Mouse (Mus musculus) cerebellum, adult 2 months (tissue): ENCODE measurements around the gene Hivep3. TPM values are rescaled to one million over a fixed set of nuclear protein-coding genes. Genes with fewer than 3 reads are reported as not detected.

Source experiments
- DNase-seq, 2 experiments: peaks; one replicate each; pipeline ENCODE4 v3.0.0; 2021
- H3K27ac ChIP-seq: fragments of 200-500 bp; 2 replicates; pipeline ENCODE4 v1.5.1; 2012; ENCODE audit warnings: low read length, control low read depth, inconsistent platforms; ENCODE audit not compliant: insufficient read depth
- H3K27me3 ChIP-seq: fragments of 200-500 bp; 2 replicates; pipeline ENCODE4 v1.6.1; 2012; ENCODE audit warnings: inconsistent platforms, mild to moderate bottlenecking, low read length, moderate library complexity; ENCODE audit not compliant: control insufficient read depth, insufficient read depth
- H3K4me1 ChIP-seq: fragments of 200-500 bp; 2 replicates; pipeline ENCODE4 v1.6.1; 2011; ENCODE audit warnings: low read length; ENCODE audit not compliant: control insufficient read depth, insufficient read depth
- H3K4me3 ChIP-seq: fragments of 200-500 bp; replicated peaks from 2 replicates; pipeline ENCODE3; 2011; ENCODE audit warnings: mild to moderate bottlenecking, low read depth, low read length, control low read depth; ENCODE audit not compliant: insufficient read depth
- CTCF ChIP-seq: fragments of 200-500 bp; IDR thresholded peaks from 2 replicates; pipeline ENCODE4 v1.5.1; 2011; ENCODE audit warnings: low read depth, mild to moderate bottlenecking, control low read depth, low read length, moderate library complexity, borderline replicate concordance; ENCODE audit not compliant: insufficient read depth
- POLR2A ChIP-seq: fragments of 200-500 bp; IDR thresholded peaks from 2 replicates; pipeline ENCODE4 v1.6.1; 2011; ENCODE audit warnings: low read length, control low read depth, borderline replicate concordance; ENCODE audit not compliant: insufficient read depth
- WGBS: fragments of 180-500 bp; shearing (Covaris S2); methylation state at CpG from one replicate; pipeline ENCODE4 v1.1.7; 2018; 5-methylcytosine and 5-hydroxymethylcytosine counted together
- polyA plus RNA-seq: library from polyadenylated mRNA; depleted of rRNA; stranded (reverse); fragments of >200 nt; gene quantifications from 2 replicates; pipeline ENCODE4 v1.2.3, GENCODE M21; 2012

Gene Hivep3
- polyA plus RNA-seq, 1 experiment: 36.8 TPM

DNA sequence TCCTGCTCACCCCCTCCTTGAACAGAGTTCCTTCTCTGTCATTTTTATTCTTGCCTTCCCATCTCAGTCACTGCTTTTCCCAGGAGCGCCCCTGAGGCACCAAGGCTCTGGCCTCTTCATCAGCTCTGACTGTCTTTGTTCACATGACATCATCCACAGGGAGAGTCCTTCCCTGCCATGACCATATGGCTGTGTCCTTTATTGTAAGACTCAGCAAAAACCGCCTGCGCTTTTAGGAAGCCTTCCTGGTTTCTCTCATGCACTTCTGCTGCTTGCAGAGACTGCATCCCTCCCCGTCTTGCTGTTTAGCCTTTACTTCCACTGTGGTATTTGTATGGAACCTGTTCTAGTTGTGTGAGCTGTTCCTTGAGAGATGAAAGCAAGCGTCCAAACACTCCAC is 216.6 kb downstream of the Hivep3 start:
- peak; percentile 71 to 85 for DNase-seq
- Histone ChIP-seq H3K27ac (peak overlapping the region; percentile 39), H3K4me3 (no peak overlapping the region), H3K27me3 (no peaks in the 10 kb centered on the region), H3K4me1 (peaks cover 39% of the 10 kb centered on the region)
- no peak for TF ChIP-seq CTCF
- TF ChIP-seq POLR2A: peak; percentile 29; the same call in 1 of the 2 replicates
- WGBS: 29% methylated on average over 5 of the region's 5 CpGs

DNA sequence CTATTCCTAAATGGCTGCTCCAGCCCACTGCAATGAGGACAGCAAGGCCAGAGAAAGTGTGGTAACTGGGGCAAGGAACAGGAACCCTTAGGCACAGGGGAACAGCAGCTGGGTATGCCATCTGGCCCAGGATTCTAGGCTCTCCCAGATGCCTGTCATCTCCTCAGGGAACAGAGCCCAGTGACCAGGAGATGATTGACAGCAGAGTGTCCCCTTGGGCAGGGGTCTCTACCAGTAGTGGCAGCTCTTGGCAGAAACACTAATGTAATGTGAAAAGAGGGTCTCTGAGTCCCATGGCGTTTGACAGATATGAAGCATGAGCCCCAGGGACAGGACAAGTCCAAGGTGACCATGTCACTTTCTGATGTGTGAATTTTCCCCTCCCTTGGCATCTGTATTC is 217.5 kb downstream of the Hivep3 start:
- Histone ChIP-seq H3K27ac (no peak overlapping the region), H3K27me3 (no peaks in the 10 kb centered on the region), H3K4me3 (no peak overlapping the region), H3K4me1 (peaks cover 39% of the 10 kb centered on the region)
- peak in 1 of 2 experiments; percentile 23 for DNase-seq
- TF ChIP-seq CTCF: no peak
- TF ChIP-seq POLR2A: no peak
- 71% methylated on average over 1 of the region's 1 CpGs for WGBS

DNA sequence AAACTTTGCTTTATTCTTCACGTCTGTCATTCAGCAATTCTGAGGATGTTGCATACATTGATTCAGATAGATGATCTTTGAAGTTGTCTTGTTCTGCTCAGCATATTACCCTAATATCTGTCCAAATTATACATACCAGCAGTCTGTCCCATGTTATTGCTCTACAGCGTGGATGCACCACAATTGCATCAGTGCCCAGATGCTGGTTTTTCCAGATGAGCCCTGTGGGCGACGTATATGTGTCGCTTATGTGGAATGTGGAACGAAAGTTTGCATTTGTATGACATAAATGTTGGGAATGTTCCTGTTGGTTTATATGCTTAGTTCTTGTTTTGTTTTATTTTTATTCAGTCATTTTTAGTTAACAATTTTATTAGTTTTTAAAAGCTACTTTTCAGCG is 221.4 kb downstream of the Hivep3 start:
- no peak for DNase-seq
- Histone ChIP-seq H3K4me3 (no peak overlapping the region), H3K27me3 (no peaks in the 10 kb centered on the region), H3K4me1 (peaks cover 28% of the 10 kb centered on the region), H3K27ac (no peak overlapping the region)
- TF ChIP-seq CTCF (no peak), POLR2A (no peak)
- 96% methylated on average over 7 of the region's 7 CpGs for WGBS

GRCm38 (mm10) chr4:119957970-119958369 is 224.4 kb downstream of the Hivep3 start:
- TF ChIP-seq POLR2A (no peak), CTCF (no peak)
- peak in 1 of 2 experiments; percentile 40 for DNase-seq
- 93% methylated on average over 2 of the region's 2 CpGs for WGBS
- peaks cover 21% of the 10 kb centered on the region for H3K4me1 ChIP-seq
- H3K27me3 ChIP-seq: no peaks in the 10 kb centered on the region
- no peak overlapping the region for H3K4me3 ChIP-seq
- no peak overlapping the region for H3K27ac ChIP-seq

DNA sequence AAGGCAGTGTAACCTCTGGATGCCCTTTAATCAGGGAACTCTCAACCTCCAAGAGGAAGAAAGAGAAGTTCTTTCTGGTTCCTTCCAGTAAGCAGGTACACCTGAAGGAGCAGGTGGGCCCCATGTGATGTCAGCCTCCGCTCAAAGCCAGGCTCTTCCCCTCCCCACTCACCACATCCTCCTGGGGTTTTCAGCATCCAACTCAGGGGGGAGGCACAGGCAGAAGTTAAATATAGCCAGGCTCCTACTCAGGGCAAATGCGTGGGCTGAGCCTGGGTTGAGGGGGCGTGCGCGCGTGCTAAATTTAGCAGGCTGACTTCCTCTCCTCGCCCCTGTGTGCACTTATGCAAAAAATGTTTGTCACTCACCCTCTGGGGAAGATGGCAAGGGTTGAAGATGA is 225.7 kb downstream of the Hivep3 start:
- peaks cover 22% of the 10 kb centered on the region for H3K4me1 ChIP-seq
- H3K27me3 ChIP-seq: no peaks in the 10 kb centered on the region
- 58% methylated on average over 7 of the region's 7 CpGs for WGBS
- DNase-seq: no peak
- TF ChIP-seq CTCF (no peak), POLR2A (no peak)
- H3K27ac ChIP-seq: no peak overlapping the region
- H3K4me3 ChIP-seq: no peak overlapping the region

GRCm38 (mm10) chr4:119959873-119960272 is 226.3 kb downstream of the Hivep3 start:
- H3K4me1 ChIP-seq: peaks cover 23% of the 10 kb centered on the region
- no peaks in the 10 kb centered on the region for H3K27me3 ChIP-seq
- 23% methylated on average over 1 of the region's 1 CpGs for WGBS
- no peak overlapping the region for H3K27ac ChIP-seq
- DNase-seq: no peak
- H3K4me3 ChIP-seq: no peak overlapping the region
- TF ChIP-seq POLR2A: no peak
- no peak for TF ChIP-seq CTCF

GRCm38 (mm10) chr4:119960523-119960922 is 226.9 kb downstream of the Hivep3 start:
- WGBS: 95% methylated on average over 6 of the region's 6 CpGs
- no peak overlapping the region for H3K27ac ChIP-seq
- H3K4me3 ChIP-seq: no peak overlapping the region
- TF ChIP-seq POLR2A (no peak), CTCF (no peak)
- no peaks in the 10 kb centered on the region for H3K27me3 ChIP-seq
- DNase-seq: no peak
- peaks cover 28% of the 10 kb centered on the region for H3K4me1 ChIP-seq

DNA sequence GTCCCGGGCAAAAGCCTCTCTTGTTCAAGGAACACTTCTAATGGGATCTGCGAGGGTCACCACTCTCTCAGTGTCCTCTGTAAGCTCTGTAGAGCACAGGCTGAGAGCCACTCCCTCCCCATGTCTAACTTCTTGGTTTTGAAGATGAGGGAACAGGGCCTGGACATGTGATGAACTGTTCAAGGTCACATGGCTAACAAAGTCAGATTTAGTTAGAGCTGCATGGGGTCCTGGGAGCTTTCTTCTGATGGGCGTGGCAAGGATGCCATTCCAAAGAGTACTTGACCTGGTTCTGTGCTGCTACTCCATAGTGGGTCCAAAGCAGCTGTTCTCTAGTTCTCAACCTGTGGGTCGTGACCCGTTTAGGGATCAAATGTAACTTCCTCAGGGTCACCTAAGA is 227.6 kb downstream of the Hivep3 start:
- no peak for DNase-seq
- no peak for TF ChIP-seq CTCF
- no peak for TF ChIP-seq POLR2A
- WGBS: 88% methylated on average over 5 of the region's 5 CpGs
- Histone ChIP-seq H3K27ac (no peak overlapping the region), H3K27me3 (no peaks in the 10 kb centered on the region), H3K4me1 (peaks cover 28% of the 10 kb centered on the region), H3K4me3 (no peak overlapping the region)

- Histone ChIP-seq H3K27ac (no peak overlapping the region), H3K27me3 (no peaks in the 10 kb centered on the region), H3K4me3 (no peak overlapping the region), H3K4me1 (peaks cover 33% of the 10 kb centered on the region)
- no peak for TF ChIP-seq POLR2A
- no peak for TF ChIP-seq CTCF
- 86% methylated on average over 5 of the region's 5 CpGs for WGBS
- DNase-seq: no peak
Measured at GRCm38 (mm10) chr4:119962066-119962465, 228.5 kb downstream of the Hivep3 start.
